Mouse (Mus musculus): ENCODE data around the gene Atf1. TPM values are rescaled to one million over a fixed set of nuclear protein-coding genes. Genes with fewer than 3 reads are reported as not detected.

Atf1 gene
- polyA plus RNA-seq, 1 experiment = 20.6 TPM

DNA sequence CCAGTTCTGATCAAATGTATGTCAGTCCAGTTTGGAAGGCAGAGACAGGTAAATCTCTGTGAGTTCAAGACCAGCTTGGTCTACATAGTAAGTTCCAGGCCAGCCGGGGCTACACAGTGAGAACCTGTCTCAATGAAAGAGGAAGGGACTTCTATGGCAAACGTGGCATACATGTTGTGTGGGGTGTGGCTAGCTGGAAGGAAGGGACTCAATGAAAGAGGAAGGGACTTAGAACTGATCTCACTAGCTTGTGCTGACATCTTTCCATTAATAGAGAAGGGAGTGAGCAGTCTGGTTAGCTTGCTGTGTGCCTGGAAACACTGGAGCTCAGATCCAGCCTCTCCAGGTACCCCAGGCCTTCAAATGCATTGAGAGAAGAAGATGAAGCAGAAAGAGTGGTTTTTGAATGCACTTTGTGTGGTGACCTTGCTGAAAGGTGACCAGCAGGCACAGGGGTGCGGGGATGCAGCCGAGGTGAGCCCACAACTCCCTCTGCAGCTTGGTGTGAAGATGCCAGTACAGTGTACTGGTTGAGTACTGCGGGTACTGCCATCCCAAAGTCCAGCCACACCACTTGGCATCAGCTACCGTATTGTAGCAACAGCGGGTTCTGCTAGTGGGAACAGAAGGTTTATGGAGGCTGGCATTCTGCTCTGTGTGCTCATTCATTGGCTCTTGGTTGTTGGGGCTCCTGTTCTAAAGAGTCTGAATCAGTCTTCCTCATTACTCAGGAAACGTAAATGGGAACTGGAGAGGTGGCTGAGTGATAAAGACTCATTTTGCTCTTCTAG lies 40.5 kb upstream of the Atf1 start:
- H3K4me1 ChIP-seq = peaks cover 37% of the 10 kb centered on the region
- no peaks in the 10 kb centered on the region for H3K27me3 ChIP-seq (replicated peaks)
- no peak for TF ChIP-seq GATA1 (IDR thresholded peaks at IDR 0.05; ENCODE audit: borderline replicate concordance, low read length)
- TF ChIP-seq FLI1 (IDR thresholded peaks at IDR 0.05; ENCODE audit: low read length) = no peak
- H3K36me3 ChIP-seq (replicated peaks; ENCODE audit: low read length) = peaks cover 90% of the 10 kb centered on the region
- H3K9me3 ChIP-seq = no peaks in the 10 kb centered on the region
- peak overlapping the region; percentile 24 for H3K4me3 ChIP-seq (replicated peaks)

DNA sequence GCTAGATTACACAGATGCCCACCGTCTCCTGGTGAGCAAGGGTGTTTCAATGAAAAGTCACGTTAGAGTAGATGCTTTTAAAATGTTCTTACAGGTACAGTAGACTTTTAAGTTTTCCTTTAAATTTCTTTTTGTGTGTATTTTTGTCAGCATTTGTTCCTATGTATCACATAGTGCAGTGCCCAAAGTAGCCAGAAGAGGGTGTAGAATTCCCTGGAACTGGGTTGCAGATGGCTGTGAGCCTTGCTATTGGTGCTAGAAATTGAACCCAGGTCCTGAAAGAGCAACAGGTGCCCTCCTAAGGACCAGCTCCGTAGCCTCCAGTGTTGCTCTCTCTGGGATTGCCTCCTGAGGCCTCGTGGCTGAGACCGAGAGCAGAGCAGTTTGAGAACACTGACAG lies 39.1 kb upstream of the Atf1 start:
- H3K4me3 ChIP-seq (replicated peaks) = no peak overlapping the region
- H3K4me1 ChIP-seq = peaks cover 28% of the 10 kb centered on the region
- H3K27me3 ChIP-seq (replicated peaks) = no peaks in the 10 kb centered on the region
- H3K36me3 ChIP-seq (replicated peaks; ENCODE audit: low read length) = peaks cover 90% of the 10 kb centered on the region
- TF ChIP-seq FLI1 (IDR thresholded peaks at IDR 0.05; ENCODE audit: low read length) = no peak
- no peak for TF ChIP-seq GATA1 (IDR thresholded peaks at IDR 0.05; ENCODE audit: borderline replicate concordance, low read length)
- no peaks in the 10 kb centered on the region for H3K9me3 ChIP-seq

DNA sequence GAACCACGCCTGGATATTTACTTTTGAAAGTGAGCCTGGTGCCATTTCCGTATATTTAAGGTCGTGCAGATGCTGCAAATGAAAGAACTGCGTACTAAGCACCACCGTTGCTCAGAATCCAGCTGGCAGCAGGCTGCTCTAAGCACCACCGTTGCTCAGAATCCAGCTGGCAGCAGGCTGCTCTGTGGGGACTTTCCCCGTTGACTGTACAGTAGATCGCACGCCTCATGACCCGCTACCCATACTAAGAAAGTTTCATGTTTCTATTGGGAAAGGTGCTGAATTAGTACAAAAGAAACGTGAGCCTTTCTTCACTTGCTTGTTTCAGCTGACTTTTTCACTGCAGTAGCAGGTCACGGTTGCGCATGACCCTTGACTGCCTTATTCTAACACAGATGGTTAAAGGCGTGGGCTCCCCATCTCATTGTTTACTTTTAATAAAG lies 38.6 kb upstream of the Atf1 start:
- Histone ChIP-seq H3K9me3 (no peaks in the 10 kb centered on the region), H3K36me3 (replicated peaks; ENCODE audit: low read length) (peaks cover 91% of the 10 kb centered on the region)
- TF ChIP-seq FLI1 (IDR thresholded peaks at IDR 0.05; ENCODE audit: low read length) (no peak), GATA1 (IDR thresholded peaks at IDR 0.05; ENCODE audit: borderline replicate concordance, low read length) (no peak)

DNA sequence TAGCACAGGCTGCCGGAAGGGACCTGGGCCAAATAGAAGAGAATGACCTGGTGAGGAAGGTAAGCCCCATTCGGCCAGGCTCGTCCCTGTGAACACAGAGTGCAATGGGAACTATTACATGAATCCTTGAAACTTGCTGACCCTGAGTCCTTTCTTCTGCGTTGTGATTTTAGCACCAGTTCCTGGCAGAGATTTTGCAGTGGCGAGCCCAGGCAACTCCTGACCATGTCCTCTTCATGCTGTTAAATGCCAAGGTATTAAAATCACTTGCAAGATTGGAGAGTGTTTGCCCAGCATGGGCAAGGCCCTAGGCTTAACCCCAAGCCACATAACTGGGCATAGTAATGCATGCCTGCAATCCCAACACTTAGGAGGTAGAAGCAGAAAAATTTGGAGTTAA lies 37.5 kb upstream of the Atf1 start:
- Histone ChIP-seq H3K9me3 (no peaks in the 10 kb centered on the region), H3K4me1 (peaks cover 23% of the 10 kb centered on the region; the same call in 1 of the 2 replicates), H3K27me3 (replicated peaks) (no peaks in the 10 kb centered on the region), H3K36me3 (replicated peaks; ENCODE audit: low read length) (peaks cover 94% of the 10 kb centered on the region), H3K4me3 (replicated peaks) (no peak overlapping the region)
- TF ChIP-seq GATA1 (IDR thresholded peaks at IDR 0.05; ENCODE audit: borderline replicate concordance, low read length) = no peak
- TF ChIP-seq FLI1 (IDR thresholded peaks at IDR 0.05; ENCODE audit: low read length) = no peak

More for the DNA sequence above, 38.6 kb upstream of the Atf1 start:
- Histone ChIP-seq H3K4me3 (replicated peaks) (no peak overlapping the region), H3K27me3 (replicated peaks) (no peaks in the 10 kb centered on the region), H3K4me1 (peaks cover 28% of the 10 kb centered on the region)

DNA sequence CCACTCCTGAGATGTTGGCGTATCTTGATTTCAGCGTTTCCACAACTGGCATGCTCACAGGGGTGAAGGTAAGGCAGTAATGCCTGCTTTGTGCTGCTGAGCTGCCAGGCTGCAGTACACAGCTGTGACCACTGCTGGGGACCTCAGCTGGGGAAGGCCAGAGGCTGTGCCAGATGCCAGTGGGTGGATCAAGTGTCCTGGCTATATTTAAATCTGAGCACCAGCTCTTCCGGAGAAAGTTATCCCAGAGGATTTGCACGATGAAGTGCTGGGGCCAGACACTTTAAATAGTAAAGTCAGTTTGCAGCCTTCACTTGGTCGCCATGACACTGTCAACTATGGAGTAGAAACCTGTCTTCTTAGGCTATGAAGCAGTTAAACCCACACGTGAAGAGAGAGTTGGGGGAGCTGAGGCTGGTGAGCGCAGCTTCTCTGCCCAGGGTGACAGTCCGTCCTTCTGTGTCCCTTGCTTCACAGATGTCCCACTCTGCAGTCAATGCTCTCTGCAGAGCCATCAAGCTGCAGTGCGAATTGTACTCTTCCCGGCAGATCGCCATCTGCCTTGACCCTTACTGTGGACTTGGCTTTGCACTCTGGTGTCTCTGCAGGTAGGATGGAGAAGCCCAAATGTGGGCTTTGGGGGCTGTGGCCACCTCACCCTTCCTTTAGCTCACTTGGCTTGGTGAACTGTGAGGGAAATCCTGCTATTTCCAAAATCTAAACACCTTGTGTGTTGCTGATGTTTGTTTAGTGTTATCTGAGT lies 28.5 kb upstream of the Atf1 start:
- H3K4me3 ChIP-seq (replicated peaks) = no peak overlapping the region
- no peaks in the 10 kb centered on the region for H3K9me3 ChIP-seq
- peaks cover 81% of the 10 kb centered on the region for H3K36me3 ChIP-seq (replicated peaks; ENCODE audit: low read length)
- no peaks in the 10 kb centered on the region for H3K27me3 ChIP-seq (replicated peaks)
- peaks cover 27% of the 10 kb centered on the region for H3K4me1 ChIP-seq
- TF ChIP-seq FLI1 (IDR thresholded peaks at IDR 0.05; ENCODE audit: low read length) = no peak
- no peak for TF ChIP-seq GATA1 (IDR thresholded peaks at IDR 0.05; ENCODE audit: borderline replicate concordance, low read length)

DNA sequence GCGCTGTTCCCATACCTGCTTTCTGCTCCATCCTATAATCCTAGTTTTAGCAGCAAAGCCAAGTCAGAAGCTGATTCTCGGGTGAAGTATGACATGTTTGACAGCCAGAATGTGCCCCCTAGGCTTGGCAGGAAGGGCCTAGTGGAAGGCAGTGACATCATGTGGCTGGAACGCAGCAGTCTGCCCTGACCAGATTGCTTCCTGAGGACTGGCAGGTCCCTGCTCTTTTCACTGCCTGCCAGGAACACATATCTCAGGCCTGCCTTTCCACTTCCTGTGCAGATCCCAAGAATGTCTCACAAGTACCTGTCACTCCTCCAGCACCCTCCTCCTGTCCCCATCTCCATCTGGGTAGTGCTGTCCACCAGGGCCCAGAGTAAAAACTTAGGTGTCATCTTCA lies 27.8 kb upstream of the Atf1 start:
- TF ChIP-seq GATA1 (IDR thresholded peaks at IDR 0.05; ENCODE audit: borderline replicate concordance, low read length) (no peak), FLI1 (IDR thresholded peaks at IDR 0.05; ENCODE audit: low read length) (no peak)
- Histone ChIP-seq H3K4me1 (peaks cover 33% of the 10 kb centered on the region), H3K27me3 (replicated peaks) (no peaks in the 10 kb centered on the region), H3K36me3 (replicated peaks; ENCODE audit: low read length) (peaks cover 78% of the 10 kb centered on the region), H3K4me3 (replicated peaks) (no peak overlapping the region), H3K9me3 (no peaks in the 10 kb centered on the region)

DNA sequence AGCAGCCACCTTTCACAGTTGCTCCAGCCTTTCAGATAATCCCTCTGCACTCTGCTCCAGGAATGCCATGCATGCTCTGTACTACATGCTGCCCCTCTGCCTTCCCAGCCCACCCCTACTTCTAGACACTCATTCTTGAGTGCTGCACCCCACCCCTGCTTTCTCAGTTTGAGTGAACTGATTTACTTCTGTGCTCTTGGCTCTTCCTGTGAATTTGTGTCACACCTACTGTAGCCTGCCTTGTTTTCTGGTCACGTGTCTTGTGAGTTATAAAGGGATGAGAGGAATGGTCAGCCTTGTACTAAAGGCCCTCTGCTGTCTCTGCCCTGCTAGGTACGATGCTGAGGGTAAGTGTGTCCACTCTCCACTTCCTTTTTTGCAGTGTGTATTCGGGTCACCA lies 25.8 kb upstream of the Atf1 start:
- Histone ChIP-seq H3K27me3 (replicated peaks) (no peaks in the 10 kb centered on the region), H3K4me1 (peaks cover 30% of the 10 kb centered on the region), H3K36me3 (replicated peaks; ENCODE audit: low read length) (peaks cover 80% of the 10 kb centered on the region), H3K4me3 (replicated peaks) (no peak overlapping the region), H3K9me3 (no peaks in the 10 kb centered on the region)
- no peak for TF ChIP-seq FLI1 (IDR thresholded peaks at IDR 0.05; ENCODE audit: low read length)
- TF ChIP-seq GATA1 (IDR thresholded peaks at IDR 0.05; ENCODE audit: borderline replicate concordance, low read length) = no peak

DNA sequence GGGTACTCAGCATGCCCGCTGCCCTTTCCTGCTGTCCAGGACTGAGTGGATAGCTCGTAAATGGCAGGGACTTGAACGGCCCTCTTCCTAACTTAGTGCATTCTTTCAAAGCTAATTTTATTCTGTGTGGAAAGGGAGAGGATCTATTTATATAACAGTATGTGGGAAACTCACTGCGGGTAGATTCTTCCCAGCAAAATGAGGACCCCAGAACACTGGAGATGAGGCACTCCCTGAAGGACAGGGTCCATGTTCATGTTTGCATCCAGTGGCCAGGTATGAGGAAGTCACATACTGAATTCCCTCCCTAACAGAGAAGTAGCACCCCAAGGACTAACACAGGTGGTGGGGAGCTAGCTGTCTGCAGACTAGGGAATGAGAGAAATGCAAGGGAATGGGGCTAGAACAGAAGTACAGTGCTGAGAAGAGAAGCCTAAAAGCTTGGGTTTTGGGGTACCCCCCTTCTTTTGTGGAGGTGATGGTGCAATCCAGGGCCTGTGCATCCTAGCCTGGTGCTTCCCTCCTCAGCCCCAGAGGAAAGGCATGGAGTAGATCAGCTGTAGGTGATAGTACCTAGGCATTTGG lies 25.1 kb upstream of the Atf1 start:
- TF ChIP-seq GATA1 (IDR thresholded peaks at IDR 0.05; ENCODE audit: borderline replicate concordance, low read length) (no peak), FLI1 (IDR thresholded peaks at IDR 0.05; ENCODE audit: low read length) (no peak)
- Histone ChIP-seq H3K36me3 (replicated peaks; ENCODE audit: low read length) (peaks cover 80% of the 10 kb centered on the region), H3K9me3 (no peaks in the 10 kb centered on the region), H3K27me3 (replicated peaks) (no peaks in the 10 kb centered on the region), H3K4me1 (peaks cover 30% of the 10 kb centered on the region), H3K4me3 (replicated peaks) (no peak overlapping the region)

DNA sequence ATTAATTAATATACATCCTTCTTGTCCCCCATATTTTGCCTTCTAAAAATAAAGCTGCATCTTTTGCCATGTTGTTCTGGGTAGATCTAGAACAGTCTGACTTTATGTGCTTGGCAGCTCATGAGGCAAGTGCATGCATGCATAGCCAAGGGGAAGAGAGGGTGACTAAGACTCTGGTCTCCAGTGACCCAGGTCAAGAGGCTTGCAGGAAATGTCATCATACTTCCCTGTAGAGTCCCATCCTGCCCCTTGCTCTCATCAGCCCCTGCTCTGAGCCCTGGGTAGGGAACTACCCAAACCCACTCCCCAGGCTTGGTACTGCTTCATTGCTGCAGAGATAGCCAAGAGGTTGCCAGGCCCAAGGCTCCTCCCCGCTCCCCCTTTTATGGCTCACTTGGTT lies 23.0 kb upstream of the Atf1 start:
- Histone ChIP-seq H3K27me3 (replicated peaks) (no peaks in the 10 kb centered on the region), H3K4me1 (peaks cover 21% of the 10 kb centered on the region), H3K4me3 (replicated peaks) (no peak overlapping the region), H3K36me3 (replicated peaks; ENCODE audit: low read length) (peaks cover 84% of the 10 kb centered on the region), H3K9me3 (no peaks in the 10 kb centered on the region)
- TF ChIP-seq GATA1 (IDR thresholded peaks at IDR 0.05; ENCODE audit: borderline replicate concordance, low read length) (no peak), FLI1 (IDR thresholded peaks at IDR 0.05; ENCODE audit: low read length) (no peak)

DNA sequence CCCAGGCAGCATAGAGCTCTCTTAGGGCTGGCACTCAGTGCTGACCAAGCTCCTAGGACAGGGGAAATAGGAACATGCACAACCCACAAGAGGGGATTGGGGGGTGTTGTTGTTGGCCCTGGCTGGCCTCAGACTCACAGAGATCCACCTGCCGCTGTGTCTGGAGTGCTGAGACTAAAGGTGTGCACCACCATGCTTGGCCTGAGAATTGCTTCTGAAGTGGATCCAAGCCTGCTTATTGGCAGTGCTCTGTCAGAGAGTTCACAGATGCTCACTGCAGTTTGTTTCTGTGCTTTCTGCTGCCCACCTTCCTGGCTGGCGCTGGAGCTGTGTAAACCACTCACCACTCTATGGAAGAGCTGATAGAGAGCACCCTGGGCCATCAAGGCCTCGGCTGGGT lies 17.6 kb upstream of the Atf1 start:
- H3K36me3 ChIP-seq (replicated peaks; ENCODE audit: low read length) = peaks cover 92% of the 10 kb centered on the region
- H3K4me1 ChIP-seq = peaks cover 24% of the 10 kb centered on the region
- no peak for TF ChIP-seq FLI1 (IDR thresholded peaks at IDR 0.05; ENCODE audit: low read length)
- TF ChIP-seq GATA1 (IDR thresholded peaks at IDR 0.05; ENCODE audit: borderline replicate concordance, low read length) = no peak
- H3K4me3 ChIP-seq (replicated peaks) = no peak overlapping the region
- no peaks in the 10 kb centered on the region for H3K27me3 ChIP-seq (replicated peaks)
- H3K9me3 ChIP-seq = no peaks in the 10 kb centered on the region
